Mouse (Mus musculus): ENCODE measurements around the gene Dppa2.

The Dppa2 gene

DNA sequence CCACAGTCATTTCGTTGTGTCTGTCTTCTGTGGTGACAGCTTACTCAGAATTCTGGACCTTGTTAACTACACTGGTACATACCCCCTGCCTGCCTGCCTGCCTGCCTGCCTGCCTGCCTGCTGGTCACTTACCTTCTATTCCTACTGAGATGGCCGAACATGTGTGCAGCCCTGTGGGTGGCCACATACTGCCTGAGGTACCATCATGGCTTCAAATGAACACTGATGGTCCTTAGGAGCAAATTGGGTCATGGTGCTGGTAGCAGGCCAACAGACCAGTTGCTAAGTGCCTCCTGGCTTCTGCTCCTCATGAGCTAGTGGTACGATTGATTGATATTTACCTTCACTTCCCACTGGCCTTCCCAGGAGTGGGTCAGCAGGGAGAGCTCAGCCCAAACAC lies 28.1 kb downstream of the Dppa2 start:
- DNase-seq (ENCODE audit: extremely low read depth, insufficient read length, low spot score): no peak

- no peak for DNase-seq (ENCODE audit: extremely low read depth, insufficient read length, low spot score)
Observed at GRCm38 (mm10) chr16:48335326-48335725, 31.6 kb downstream of the Dppa2 start.

DNA sequence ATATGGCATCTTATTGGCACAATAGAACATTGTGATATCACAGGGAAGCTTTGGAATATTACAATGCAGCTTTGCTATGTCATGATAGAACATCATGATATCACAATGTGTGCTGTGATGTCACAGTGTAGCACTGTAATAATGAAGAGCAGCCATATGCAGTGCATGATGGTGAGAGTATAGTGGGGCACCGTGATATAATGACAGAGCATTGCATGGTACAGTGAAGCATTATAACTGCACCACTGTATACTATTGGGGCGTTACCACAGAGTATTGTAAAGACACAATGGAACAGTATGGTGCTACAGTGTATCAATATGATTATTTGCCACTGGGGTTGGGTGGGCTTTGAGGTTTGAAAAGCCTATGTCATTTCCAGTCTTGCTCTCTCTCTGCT lies 40.5 kb downstream of the Dppa2 start:
- DNase-seq (ENCODE audit: extremely low read depth, insufficient read length, low spot score): no peak

DNA sequence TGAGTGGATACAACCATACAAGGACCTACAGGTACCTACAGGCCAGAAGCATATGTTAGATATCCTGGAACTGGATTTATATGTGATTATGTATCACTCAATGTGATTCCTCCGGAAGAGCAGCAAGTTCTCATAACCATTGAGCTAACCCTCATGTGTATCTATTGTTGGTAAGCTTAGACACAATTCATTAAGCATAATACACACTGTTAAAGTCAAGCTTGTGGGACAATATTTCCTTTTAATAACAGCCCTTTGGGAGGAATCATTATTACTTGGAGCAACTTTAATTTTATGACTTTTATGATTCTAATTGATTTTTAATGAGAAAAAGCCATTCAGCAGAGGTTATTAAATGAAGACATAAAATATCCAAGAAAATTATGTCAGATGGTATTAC lies 43.5 kb downstream of the Dppa2 start:
- no peak for DNase-seq (ENCODE audit: extremely low read depth, insufficient read length, low spot score)

DNA sequence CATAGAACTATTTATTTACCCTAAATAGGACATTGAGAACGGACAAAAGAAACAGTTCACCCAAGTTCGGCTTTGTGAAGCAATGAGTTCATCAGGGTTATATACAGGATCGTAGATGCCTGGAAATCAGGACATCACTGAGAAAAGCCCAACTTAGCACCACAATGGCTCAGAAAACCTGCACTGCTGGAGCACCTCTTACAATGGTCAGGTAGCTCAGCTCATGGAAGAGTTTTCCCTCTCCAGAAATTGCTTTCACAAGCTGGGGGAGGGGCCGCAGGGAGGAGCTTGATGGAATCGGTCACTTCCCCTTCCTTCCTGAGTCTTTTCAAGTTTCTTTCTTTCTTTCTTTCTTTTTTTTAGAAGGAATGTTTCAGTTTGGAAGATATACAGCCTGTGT lies 52.0 kb downstream of the Dppa2 start:
- DNase-seq (ENCODE audit: extremely low read depth, insufficient read length, low spot score): no peak

- peak; percentile 18 for DNase-seq (ENCODE audit: extremely low read depth, insufficient read length, low spot score)
Observed at GRCm38 (mm10) chr16:48356417-48356816, 52.7 kb downstream of the Dppa2 start.

DNA sequence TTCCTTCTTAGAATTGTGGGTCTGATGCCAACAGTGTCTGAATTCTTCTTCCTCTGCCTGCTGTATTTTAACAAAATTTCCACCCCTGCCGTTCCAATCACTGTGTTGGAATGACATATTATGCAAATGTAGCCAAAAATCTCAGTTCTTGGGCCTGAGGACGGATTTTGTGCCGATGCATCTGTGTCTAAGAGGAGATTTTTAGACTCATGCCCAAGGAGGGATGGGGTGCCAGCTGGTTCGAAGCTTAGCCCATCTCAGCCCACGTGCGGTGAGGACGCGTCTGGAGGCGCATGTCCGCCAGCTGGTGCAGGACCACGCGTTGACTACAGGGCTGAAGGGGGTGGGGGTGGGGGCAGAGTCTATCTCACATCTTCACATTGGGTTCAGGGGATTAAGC lies 57.2 kb downstream of the Dppa2 start:
- no peak for DNase-seq (ENCODE audit: extremely low read depth, insufficient read length, low spot score)

DNA sequence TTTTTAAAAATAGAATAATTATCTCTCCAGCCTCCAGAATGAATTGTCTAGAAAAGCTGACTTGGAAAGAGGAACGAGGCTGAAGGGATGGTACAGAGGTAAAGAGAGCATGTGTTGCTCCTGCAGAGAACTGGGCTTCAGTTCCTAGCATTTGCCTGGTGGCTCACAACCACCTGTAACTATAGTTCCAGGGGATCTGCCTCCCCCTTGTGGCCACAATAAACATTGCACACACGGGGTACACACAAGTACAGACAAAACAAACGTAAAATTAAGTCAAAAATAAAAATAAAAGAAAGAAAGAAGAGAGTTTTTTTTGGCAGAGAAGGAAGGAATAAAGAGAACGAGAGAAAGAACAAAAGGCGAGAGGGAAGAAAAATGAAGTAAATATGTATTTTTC lies 63.1 kb downstream of the Dppa2 start:
- DNase-seq (ENCODE audit: extremely low read depth, insufficient read length, low spot score): no peak

DNA sequence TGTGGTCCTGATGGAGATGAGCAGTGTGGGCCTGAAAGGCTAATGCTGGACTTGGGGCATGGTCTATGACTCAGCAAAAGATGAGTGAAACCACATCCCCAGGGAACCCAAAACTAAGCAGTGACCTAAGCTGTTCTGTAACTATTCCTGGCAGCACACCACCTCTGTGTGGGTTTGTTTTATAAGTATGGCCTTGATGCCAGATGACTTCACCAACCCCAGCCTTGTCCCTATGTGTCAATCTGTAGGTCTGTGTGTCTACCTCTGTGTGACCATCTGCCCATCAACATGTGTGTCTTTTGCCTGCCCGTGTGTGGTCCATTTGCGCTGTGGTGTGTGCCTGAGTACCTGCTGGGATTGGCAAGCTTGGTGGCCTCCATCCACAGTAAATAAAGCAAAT lies 64.4 kb downstream of the Dppa2 start:
- DNase-seq (ENCODE audit: extremely low read depth, insufficient read length, low spot score): peak; percentile 52
